Mouse (Mus musculus): ENCODE data around the gene Slit1. TPM values are rescaled to one million over a fixed set of nuclear protein-coding genes. Genes with fewer than 3 reads are reported as not detected.

The Slit1 gene
- polyA plus RNA-seq (2012; ENCODE audit: low replicate concordance), result 0.03 and 0.08 TPM in 2 replicates

DNA sequence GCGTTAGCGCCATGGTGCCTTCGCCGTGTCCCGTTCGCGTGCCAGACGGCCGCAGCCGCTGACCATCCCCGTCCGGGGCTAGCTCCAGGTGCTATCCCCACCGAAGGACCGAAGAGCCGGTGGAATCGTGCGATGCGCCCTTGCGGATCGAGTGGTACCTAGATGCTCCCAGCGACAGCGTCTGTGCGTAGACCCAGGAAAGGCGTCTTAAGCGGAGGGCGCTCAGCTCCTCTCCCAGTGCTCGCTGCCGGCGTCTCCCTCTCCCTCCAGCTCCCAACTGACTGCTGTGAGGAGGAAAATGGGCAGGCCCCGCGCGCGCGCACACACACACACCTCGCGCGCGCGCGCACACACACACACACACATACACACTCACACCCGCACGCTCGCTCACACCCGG is at the start of gene Slit1:
TSS of gene Slit1 (minus strand) at position 270 of the 400 bp plus-strand sequence.

DNA sequence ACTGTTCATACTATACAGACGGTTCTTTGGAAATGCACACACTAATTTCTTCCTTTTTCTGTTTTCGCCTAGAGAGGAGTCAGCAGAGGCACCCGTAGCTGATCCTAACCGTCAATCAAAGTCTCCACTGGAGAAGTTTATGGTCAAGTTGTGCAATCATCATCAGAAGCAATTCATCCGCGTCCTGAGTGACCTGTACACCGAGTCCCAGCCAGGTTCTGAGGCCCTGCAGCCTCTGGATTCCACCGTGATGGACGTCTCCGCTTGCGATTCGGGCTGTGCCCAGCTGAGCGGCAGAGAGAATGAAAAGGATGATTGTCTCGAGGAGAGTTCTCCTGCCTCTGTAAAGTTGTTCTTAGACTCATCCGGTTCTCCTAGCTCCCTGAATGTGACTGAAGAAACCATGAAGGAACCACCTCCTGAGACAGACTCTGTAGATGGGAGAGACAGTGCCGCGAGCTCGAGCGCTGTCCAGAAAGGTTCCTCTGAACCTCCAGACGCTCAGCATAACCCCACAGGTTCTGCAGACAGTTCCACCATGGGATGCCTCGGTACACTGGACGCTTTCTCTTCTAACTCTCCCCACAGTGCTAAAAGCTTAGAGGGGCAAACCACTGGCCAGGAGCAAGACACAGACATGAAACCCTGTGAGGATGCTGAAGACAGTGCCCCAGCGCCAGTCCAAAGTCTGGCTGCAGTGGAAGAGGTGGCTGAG is 161.6 kb downstream of the Slit1 start, which contains the start of gene Gm340:
TSS of gene Gm340 (plus strand) at position 665 of the 715 bp plus-strand sequence.

Other genes starting within 250 kb of the Slit1 start
- 1.1 and 3.1 TPM in 2 replicates for gene Gm340, start 161.3 kb downstream of the Slit1 start, polyA plus RNA-seq (2012; ENCODE audit: low replicate concordance)
- gene Arhgap19, start 58.4 kb upstream of the Slit1 start, polyA plus RNA-seq (2012; ENCODE audit: low replicate concordance), result 1.1 and 1.4 TPM in 2 replicates
- 14.5 and 27.0 TPM in 2 replicates for gene Frat1, start 86.3 kb upstream of the Slit1 start, polyA plus RNA-seq (2012; ENCODE audit: low replicate concordance)
- 12.4 and 20.4 TPM in 2 replicates for gene Frat2, start 104.5 kb upstream of the Slit1 start, polyA plus RNA-seq (2012; ENCODE audit: low replicate concordance)
- 8.6 and 10.4 TPM in 2 replicates for gene Rrp12, start 152.5 kb upstream of the Slit1 start, polyA plus RNA-seq (2012; ENCODE audit: low replicate concordance)
- 97.8 and 113 TPM in 2 replicates for gene Pgam1, start 168.3 kb upstream of the Slit1 start, polyA plus RNA-seq (2012; ENCODE audit: low replicate concordance)
- gene Exosc1, start 189.8 kb upstream of the Slit1 start, polyA plus RNA-seq (2012; ENCODE audit: low replicate concordance), result 4.3 and 12.1 TPM in 2 replicates
- gene Zdhhc16, start 189.8 kb upstream of the Slit1 start, polyA plus RNA-seq (2012; ENCODE audit: low replicate concordance), result 19.2 and 21.3 TPM in 2 replicates
- 16.1 and 17.4 TPM in 2 replicates for gene Mms19, start 237.5 kb upstream of the Slit1 start, polyA plus RNA-seq (2012; ENCODE audit: low replicate concordance)
- 21.5 and 23.0 TPM in 2 replicates for gene Ubtd1, start 238.1 kb upstream of the Slit1 start, polyA plus RNA-seq (2012; ENCODE audit: low replicate concordance)